18 mouse cellular contexts compared by ENCODE assay signal in genomic region chr10:68444361-68445114, GRCm38 (mm10).
DNase-seq lines count a peak whose midpoint lies in the region; ATAC-seq and TF ChIP-seq lines count a peak whose summit lies in the region.
"Had no signal": no experiment of that assay in that cellular context is flagged by ENCODE, and none has a peak within 500 bp of the region (broad histone marks: within the 10 kb centered on the region; RNA-seq: fewer than 3 reads in every experiment).

No protein-coding gene starts in this region.

- ATAC-seq in kidney, embryonic 15.5 days (replicated peaks; ENCODE audit: low FRiP score) = no peak
- no peak for ATAC-seq in kidney, embryonic 14.5 days (ENCODE audit: low FRiP score, low TSS enrichment)
- ATAC-seq: intestine, embryonic 16.5 days; midbrain, embryonic 16.5 days had no signal

- H3K4me2 ChIP-seq in kidney, embryonic 15.5 days = no peak overlapping the region
- H3K4me2 ChIP-seq in kidney, embryonic 14.5 days (replicated peaks; ENCODE audit: low read depth, low read length) = no peak overlapping the region
- H3K4me2 ChIP-seq in CH12.LX (ENCODE audit: insufficient read depth, low read depth, poor library complexity, severe bottlenecking) = peak overlapping the region; percentile 84
- H3K4me2 ChIP-seq: forebrain, embryonic 12.5 days; heart, embryonic 11.5 days; hindbrain, embryonic 14.5 days had no signal

- peak; percentile 75 for TF ChIP-seq EP300 in CH12.LX (IDR thresholded peaks at IDR 0.05; ENCODE audit: low read length)

- no peaks in the 10 kb centered on the region for H3K27me3 ChIP-seq in kidney, embryonic 15.5 days
- no peaks in the 10 kb centered on the region for H3K27me3 ChIP-seq in kidney, embryonic 14.5 days (ENCODE audit: control insufficient read depth, insufficient read depth, low read length)
- no peaks in the 10 kb centered on the region for H3K27me3 ChIP-seq in spleen, adult 2 months (ENCODE audit: control insufficient read depth, insufficient read depth, low read length)
- no peaks in the 10 kb centered on the region for H3K27me3 ChIP-seq in CH12.LX (replicated peaks)
- H3K27me3 ChIP-seq: forebrain, embryonic 12.5 days had no signal

- no peaks in the 10 kb centered on the region for H3K9me3 ChIP-seq in kidney, embryonic 15.5 days (replicated peaks)
- H3K9me3 ChIP-seq in kidney, embryonic 14.5 days (ENCODE audit: control insufficient read depth, low read length) = no peaks in the 10 kb centered on the region
- H3K9me3 ChIP-seq in CH12.LX (replicated peaks; ENCODE audit: low read length) = no peaks in the 10 kb centered on the region
- H3K9me3 ChIP-seq: forebrain, embryonic 12.5 days had no signal

- no peak overlapping the region for H3K9ac ChIP-seq in kidney, embryonic 15.5 days
- H3K9ac ChIP-seq in kidney, embryonic 14.5 days (ENCODE audit: low read depth, low read length) = no peak overlapping the region
- H3K9ac ChIP-seq in CH12.LX (ENCODE audit: insufficient read depth, low read depth) = peak overlapping the region; percentile 91
- H3K9ac ChIP-seq: forebrain, embryonic 12.5 days; hindbrain, embryonic 14.5 days had no signal

- no peak for TF ChIP-seq POLR2A in spleen, adult 2 months (IDR thresholded peaks at IDR 0.05; ENCODE audit: low read depth, low read length)
- no peak for TF ChIP-seq POLR2A in CH12.LX (IDR thresholded peaks at IDR 0.05; ENCODE audit: low read depth, low read length)

- no peak for DNase-seq in spleen, adult 2 months (ENCODE audit: low read depth in 1 of 2, low spot score in 2 of 2)
- no peak for DNase-seq in spleen, adult 18-20 months
- DNase-seq in CH12.LX (ENCODE audit: extremely low read depth) = no peak
- peak; percentile 10 for DNase-seq in lung, postnatal 10 days
- DNase-seq in ovary, postnatal 36 days (ENCODE audit: low spot score) = no peak
- DNase-seq: cerebellum, postnatal 10 days; gastrocnemius, postnatal 36 days; layer of hippocampus, postnatal 36 days; right cerebral cortex, adult 18-20 months; thymus, postnatal 25 days had no signal

- H3K79me2 ChIP-seq in CH12.LX (replicated peaks; ENCODE audit: control insufficient read depth, extremely low read depth, insufficient read depth, poor library complexity, severe bottlenecking) = no peaks in the 10 kb centered on the region

- in situ Hi-C loops in CH12.LX (cut with MboI; ENCODE audit: low pct_ligation_motif_present, low pct_unique_long_range_greater_than_20kb, low sequenced_read_pairs) = no loop called here

- 77% methylated on average over 14 of the region's 14 CpGs for WGBS in kidney, embryonic 15.5 days
- 72% methylated on average over 14 of the region's 14 CpGs for WGBS in kidney, embryonic 14.5 days
- 69% methylated on average over 14 of the region's 14 CpGs for WGBS in spleen, adult 2 months

- TF ChIP-seq RAD21 in CH12.LX (IDR thresholded peaks at IDR 0.05; ENCODE audit: low read depth, low read length) = no peak; the same call in 1 of the 2 replicates

- H3K27ac ChIP-seq in kidney, embryonic 15.5 days = peak overlapping the region; percentile 48; the same call in 1 of the 2 replicates
- no peak overlapping the region; the same call in 1 of the 2 replicates for H3K27ac ChIP-seq in kidney, embryonic 14.5 days (ENCODE audit: low read depth, low read length)
- H3K27ac ChIP-seq in spleen, adult 2 months (ENCODE audit: insufficient read depth, low read length) = peak overlapping the region; percentile 62
- peak overlapping the region; percentile 99 for H3K27ac ChIP-seq in CH12.LX (ENCODE audit: insufficient read depth, low read depth)
- H3K27ac ChIP-seq: forebrain, embryonic 12.5 days; hindbrain, embryonic 14.5 days had no signal

- no peak overlapping the region for H3K4me3 ChIP-seq in kidney, embryonic 15.5 days (replicated peaks)
- H3K4me3 ChIP-seq in kidney, embryonic 14.5 days (ENCODE audit: low read length) = no peak overlapping the region
- H3K4me3 ChIP-seq in spleen, adult 2 months (ENCODE audit: extremely low read depth, insufficient read depth, insufficient read length) = no peak overlapping the region
- no peak overlapping the region for H3K4me3 ChIP-seq in CH12.LX (replicated peaks in 1 of 3; ENCODE audit: low read depth in 2 of 3, low read length in 2 of 3, poor library complexity in 1 of 3)
- H3K4me3 ChIP-seq: forebrain, embryonic 12.5 days had no signal

- dilution Hi-C loops in CH12.LX (cut with MboI; ENCODE audit: extremely low pct_ligation_motif_present, extremely low pct_unique_long_range_greater_than_20kb, low sequenced_read_pairs) = no loop called here

- H3K36me3 ChIP-seq in kidney, embryonic 15.5 days = no peaks in the 10 kb centered on the region
- H3K36me3 ChIP-seq in kidney, embryonic 14.5 days (ENCODE audit: control insufficient read depth, insufficient read depth, low read length) = no peaks in the 10 kb centered on the region
- no peaks in the 10 kb centered on the region for H3K36me3 ChIP-seq in spleen, adult 2 months (ENCODE audit: control insufficient read depth, insufficient read depth, low read length)
- H3K36me3 ChIP-seq in CH12.LX (replicated peaks in 1 of 2; ENCODE audit: control insufficient read depth in 1 of 2, insufficient read depth in 1 of 2, low read length in 1 of 2) = no peaks in the 10 kb centered on the region
- H3K36me3 ChIP-seq: forebrain, embryonic 12.5 days; G1E had no signal

- TF ChIP-seq CTCF in spleen, adult 2 months (IDR thresholded peaks at IDR 0.05; ENCODE audit: extremely low read depth, insufficient read depth, insufficient read length, insufficient replicate concordance) = no peak
- TF ChIP-seq CTCF in CH12.LX (conservative IDR thresholded peaks at IDR 0.05 in 1 of 2, IDR thresholded peaks at IDR 0.05 in 1 of 2; ENCODE audit: low read depth in 2 of 2, low read length in 2 of 2) = no peak

- H3K4me1 ChIP-seq in kidney, embryonic 15.5 days = peaks cover 30% of the 10 kb centered on the region
- peaks cover 17% of the 10 kb centered on the region for H3K4me1 ChIP-seq in kidney, embryonic 14.5 days (ENCODE audit: control insufficient read depth, insufficient read depth, low read length)
- H3K4me1 ChIP-seq in spleen, adult 2 months (ENCODE audit: control insufficient read depth, insufficient read depth, insufficient read length) = peaks cover 13% of the 10 kb centered on the region; the same call in 1 of the 2 replicates
- H3K4me1 ChIP-seq in CH12.LX (ENCODE audit: control insufficient read depth in 1 of 2, insufficient read depth in 2 of 2) = peaks cover 12 to 63% of the 10 kb centered on the region in 2 experiments

TF ChIP-seq in CH12.LX, 34 proteins besides CTCF, POLR2A, EP300 and RAD21 (continues in another document):
- no peak for TF ChIP-seq MAZ (IDR thresholded peaks at IDR 0.05; ENCODE audit: low read depth, low read length)
- no peak for TF ChIP-seq MYC (IDR thresholded peaks at IDR 0.05; ENCODE audit: low read depth, low read length)
- TF ChIP-seq GABPA (IDR thresholded peaks at IDR 0.05; ENCODE audit: insufficient replicate concordance, low read depth, low read length) = no peak
- TF ChIP-seq MXI1 (IDR thresholded peaks at IDR 0.05; ENCODE audit: low read depth, low read length) = no peak
- no peak for TF ChIP-seq MAX (IDR thresholded peaks at IDR 0.05; ENCODE audit: low read length)
- no peak for TF ChIP-seq NELFE (IDR thresholded peaks at IDR 0.05; ENCODE audit: low read depth, low read length)
- peak; percentile 37; the same call in 1 of the 2 replicates for TF ChIP-seq SIN3A (IDR thresholded peaks at IDR 0.05; ENCODE audit: low read length)
- no peak for TF ChIP-seq KAT2A (IDR thresholded peaks at IDR 0.05; ENCODE audit: insufficient replicate concordance, low read length)
- peak; percentile 97 for TF ChIP-seq MEF2A (IDR thresholded peaks at IDR 0.05; ENCODE audit: borderline replicate concordance, low read depth, low read length)
- peak; percentile 31; the same call in 1 of the 2 replicates for TF ChIP-seq JUN (IDR thresholded peaks at IDR 0.05; ENCODE audit: insufficient read depth, low read depth, low read length)
- no peak for TF ChIP-seq UBTF (IDR thresholded peaks at IDR 0.05; ENCODE audit: low read depth, low read length)
- no peak for TF ChIP-seq NRF1 (IDR thresholded peaks at IDR 0.05; ENCODE audit: low read depth, low read length)
- no peak for TF ChIP-seq ZC3H11A (IDR thresholded peaks at IDR 0.05; ENCODE audit: low read depth, low read length)
- no peak for TF ChIP-seq E2F4 (IDR thresholded peaks at IDR 0.05; ENCODE audit: insufficient replicate concordance, low read depth, low read length)
- TF ChIP-seq CHD2 (IDR thresholded peaks at IDR 0.05; ENCODE audit: low read length) = 0 out of 2 replicates have a peak, but pooled peaks have one; percentile 12
- no peak for TF ChIP-seq ZKSCAN1 (IDR thresholded peaks at IDR 0.05; ENCODE audit: borderline replicate concordance, low read depth, low read length)
- TF ChIP-seq CHD1 (IDR thresholded peaks at IDR 0.05; ENCODE audit: low read depth, low read length) = 0 out of 2 replicates have a peak, but pooled peaks have one; percentile 49
- no peak for TF ChIP-seq RCOR1 (conservative IDR thresholded peaks at IDR 0.05; ENCODE audit: low read depth, low read length)
- TF ChIP-seq BHLHE40 (IDR thresholded peaks at IDR 0.05; ENCODE audit: low read depth, low read length) = peak; percentile 49; the same call in 1 of the 2 replicates
- no peak for TF ChIP-seq PAX5 (IDR thresholded peaks at IDR 0.05; ENCODE audit: low read length)
- TF ChIP-seq TCF12 (IDR thresholded peaks at IDR 0.05; ENCODE audit: low read depth, low read length) = peak; percentile 64; the same call in 1 of the 2 replicates
- TF ChIP-seq IRF4 (IDR thresholded peaks at IDR 0.05; ENCODE audit: low read depth, low read length) = peak; percentile 69
- peak; percentile 71 for TF ChIP-seq ZNF384 (IDR thresholded peaks at IDR 0.05; ENCODE audit: low read depth, low read length)
- no peak for TF ChIP-seq SMC3 (IDR thresholded peaks at IDR 0.05; ENCODE audit: low read depth, low read length)
- no peak for TF ChIP-seq POLR2AphosphoS2 (IDR thresholded peaks at IDR 0.05; ENCODE audit: low read depth, low read length)
- no peak for TF ChIP-seq HCFC1 (IDR thresholded peaks at IDR 0.05; ENCODE audit: low read depth, low read length)
- peak; percentile 85 for TF ChIP-seq ETS1 (conservative IDR thresholded peaks at IDR 0.05; ENCODE audit: low read depth, low read length)
- TF ChIP-seq ELF1 (IDR thresholded peaks at IDR 0.05; ENCODE audit: low read depth, low read length) = no peak
- TF ChIP-seq ZMIZ1 (IDR thresholded peaks at IDR 0.05; ENCODE audit: low read depth, low read length) = no peak
- no peak for TF ChIP-seq MAFK (IDR thresholded peaks at IDR 0.05; ENCODE audit: insufficient replicate concordance, low read length)
- no peak for TF ChIP-seq USF2 (conservative IDR thresholded peaks at IDR 0.05; ENCODE audit: low read depth, low read length)
- TF ChIP-seq TBP (conservative IDR thresholded peaks at IDR 0.05; ENCODE audit: low read depth, low read length) = no peak
- TF ChIP-seq JUND (conservative IDR thresholded peaks at IDR 0.05; ENCODE audit: low read depth, low read length) = no peak; the same call in 1 of the 2 replicates
